Mouse (Mus musculus) left cerebral cortex, postnatal 36 days (tissue): Measurements from ENCODE around the gene Bri3bp. TPM values are rescaled to one million over a fixed set of nuclear protein-coding genes. Genes with fewer than 3 reads are reported as not detected.
"Not testable (repeated sequence)": the region's sequence is repeated elsewhere in the genome, so short reads cannot be mapped to it uniquely, and the experiment has no call there.

Experiments used
- DNase-seq, 2 experiments: peaks; one replicate each; pipeline ENCODE4 v3.0.0; 2021 to 2022; ENCODE audit warnings: low spot score in 2 of 2, mixed read lengths in 1 of 2
- intact Hi-C: fragments of 180-260 bp; cut with DNase I; formaldehyde crosslinking; loops from one replicate; pipeline ENCODE4 v1.15.1; 2025
- total RNA-seq, 2 experiments: library from RNA; stranded (reverse); gene quantifications; 2 replicates each; pipeline ENCODE4 v1.2.3; 2021

Bri3bp gene
- total RNA-seq, 2 experiments from 2014 or later: 91.6 to 102 TPM

GRCm38 (mm10) chr5:125407910-125408575, 33.3 kb upstream of the Bri3bp start:
- intact Hi-C loops: no loop called here
- no peak for DNase-seq

GRCm38 (mm10) chr5:125408842-125409241, 32.5 kb upstream of the Bri3bp start:
- intact Hi-C loops: no loop called here
- peak; percentile 84 to 88 for DNase-seq

- peak in 1 of 2 experiments; percentile 51 for DNase-seq
- intact Hi-C loops: no loop called here
These were observed 31.8 kb upstream of the Bri3bp start for GRCm38 (mm10) chr5:125409348-125410090.

- intact Hi-C loops: no loop called here
These were observed 29.3 kb upstream of the Bri3bp start for GRCm38 (mm10) chr5:125411972-125412530.

GRCm38 (mm10) chr5:125412536-125412935, 28.8 kb upstream of the Bri3bp start:
- intact Hi-C loops: not testable (repeated sequence)

More at GRCm38 (mm10) chr5:125411972-125412530, 29.3 kb upstream of the Bri3bp start:
- DNase-seq: peak in 1 of 2 experiments; percentile 52

GRCm38 (mm10) chr5:125413763-125414162, 27.6 kb upstream of the Bri3bp start:
- intact Hi-C loops: no loop called here
- no peak for DNase-seq

More at GRCm38 (mm10) chr5:125412536-125412935, 28.8 kb upstream of the Bri3bp start:
- not testable (repeated sequence) for DNase-seq

GRCm38 (mm10) chr5:125416183-125416582, 25.2 kb upstream of the Bri3bp start:
- no peak for DNase-seq
- intact Hi-C loops: no loop called here

GRCm38 (mm10) chr5:125418636-125419035, 22.7 kb upstream of the Bri3bp start:
- DNase-seq: no peak
- intact Hi-C loops: no loop called here

GRCm38 (mm10) chr5:125419124-125419523, 22.2 kb upstream of the Bri3bp start:
- intact Hi-C loops: no loop called here
- DNase-seq: no peak

GRCm38 (mm10) chr5:125425698-125426276, 15.6 kb upstream of the Bri3bp start:
- intact Hi-C loops: no loop called here
- no peak for DNase-seq

GRCm38 (mm10) chr5:125426343-125426742, 15.0 kb upstream of the Bri3bp start:
- intact Hi-C loops: no loop called here

GRCm38 (mm10) chr5:125432324-125432723, 9.0 kb upstream of the Bri3bp start:
- DNase-seq, intact Hi-C loops: not testable (repeated sequence)

More at GRCm38 (mm10) chr5:125426343-125426742, 15.0 kb upstream of the Bri3bp start:
- no peak for DNase-seq

GRCm38 (mm10) chr5:125433793-125434337, 7.5 kb upstream of the Bri3bp start, which contains the start of gene Dhx37:
Gene Dhx37, minus strand, starts transcription at chr5:125434121.
- intact Hi-C loops: no loop called here
- peak; percentile 91 for DNase-seq

GRCm38 (mm10) chr5:125434347-125434746, 7.0 kb upstream of the Bri3bp start:
- DNase-seq, intact Hi-C loops: not testable (repeated sequence)

- intact Hi-C loops: no loop called here
These were observed 660 bp upstream of the Bri3bp start for GRCm38 (mm10) chr5:125440583-125441233.

GRCm38 (mm10) chr5:125442136-125442995, 998 bp downstream of the Bri3bp start:
- DNase-seq: no peak
- intact Hi-C loops: no loop called here

More at GRCm38 (mm10) chr5:125440583-125441233, 660 bp upstream of the Bri3bp start:
- DNase-seq: no peak

GRCm38 (mm10) chr5:125443335-125443734, 2.0 kb downstream of the Bri3bp start:
- intact Hi-C loops: no loop called here
- DNase-seq: no peak

GRCm38 (mm10) chr5:125443915-125444314, 2.5 kb downstream of the Bri3bp start:
- intact Hi-C loops: no loop called here

More at GRCm38 (mm10) chr5:125443915-125444314, 2.5 kb downstream of the Bri3bp start:
- DNase-seq: no peak
